Mouse (Mus musculus) bone marrow macrophage, adult 2 months (primary cell): ENCODE results near the gene Fpgt. TPM values are rescaled to one million over a fixed set of nuclear protein-coding genes. Genes with fewer than 3 reads are reported as not detected.

Source experiments
- H3K27ac ChIP-seq: 2 replicates; pipeline ENCODE4 v1.5.1; 2012; ENCODE audit warnings: low read depth, low read length; ENCODE audit not compliant: insufficient read depth
- H3K4me1 ChIP-seq: 2 replicates; pipeline ENCODE4 v1.6.1; 2012; ENCODE audit warnings: low read length; ENCODE audit not compliant: control insufficient read depth, insufficient read depth
- H3K4me3 ChIP-seq: 2 replicates; pipeline ENCODE4 v1.5.1; 2012; ENCODE audit warnings: mild to moderate bottlenecking, low read length, moderate library complexity; ENCODE audit not compliant: insufficient read depth
- CTCF ChIP-seq: IDR thresholded peaks from 2 replicates; pipeline ENCODE4 v1.5.1; 2012; ENCODE audit warnings: low read depth, mild to moderate bottlenecking, low read length, moderate library complexity
- POLR2A ChIP-seq: IDR thresholded peaks from 2 replicates; pipeline ENCODE4 v1.6.1; 2012; ENCODE audit warnings: mild to moderate bottlenecking, low read depth, low read length, borderline replicate concordance
- polyA plus RNA-seq: library from polyadenylated mRNA; stranded (reverse); fragments of >200 nt; gene quantifications from 2 replicates; pipeline ENCODE4 v1.2.4, GENCODE M21; 2012; ENCODE audit not compliant: missing spikeins, insufficient read depth, insufficient read length

The Fpgt gene
- polyA plus RNA-seq, 1 experiment: 25.3 TPM

GRCm38 (mm10) chr3:155055231-155055916 is 37.8 kb downstream of the Fpgt start, which contains the start of gene Tnni3k:
TSS of gene Tnni3k (minus strand) at chr3:155055407.
- peaks cover 43% of the 10 kb centered on the region for H3K4me1 ChIP-seq
- no peak within 1 kb of the TSS for H3K4me3 ChIP-seq
- peak within 1 kb of the TSS; percentile 91 for H3K27ac ChIP-seq
- TF ChIP-seq CTCF (no peak), POLR2A (no peak)

GRCm38 (mm10) chr3:155053189-155053588 is 40.0 kb downstream of the Fpgt start:
- Histone ChIP-seq H3K4me3 (no peak overlapping the region), H3K4me1 (peaks cover 33% of the 10 kb centered on the region), H3K27ac (no peak overlapping the region)
- TF ChIP-seq POLR2A (no peak), CTCF (no peak)

- TF ChIP-seq CTCF (no peak), POLR2A (no peak)
- no peak overlapping the region for H3K27ac ChIP-seq
- H3K4me3 ChIP-seq: no peak overlapping the region
- H3K4me1 ChIP-seq: peaks cover 24% of the 10 kb centered on the region
Measured at GRCm38 (mm10) chr3:155052021-155052420, 41.2 kb downstream of the Fpgt start.

GRCm38 (mm10) chr3:155039012-155039836 is 54.0 kb downstream of the Fpgt start:
- no peak overlapping the region for H3K27ac ChIP-seq
- H3K4me1 ChIP-seq: peaks cover 11% of the 10 kb centered on the region
- TF ChIP-seq CTCF (peak; percentile 27; the same call in 1 of the 2 replicates), POLR2A (no peak)
- no peak overlapping the region for H3K4me3 ChIP-seq

Other genes with a start within 250 kb of the Fpgt start
- not detected in 2 replicates for gene Tnni3k, start 38.0 kb downstream of the Fpgt start, polyA plus RNA-seq
- gene Lrriq3, start within 50 bp of the Fpgt start, polyA plus RNA-seq: 1.1 TPM in 1 of 2 replicates, not detected in the other